Mouse (Mus musculus): ENCODE results near the gene Rbm10. TPM values are rescaled to one million over a fixed set of nuclear protein-coding genes. Genes with fewer than 3 reads are reported as not detected.

Gene Rbm10
- total RNA-seq, 4 experiments from 2014 or later = 38.5 to 42.3 (median 40.2) TPM

GRCm38 (mm10) chrX:20695842-20696241, 78.5 kb downstream of the Rbm10 start:
- DNase-seq (ENCODE audit: low spot score in 2 of 2) = no peak

Other genes starting within 250 kb of the Rbm10 start
- gene Jade3, start 191.8 kb upstream of the Rbm10 start, total RNA-seq (2022) = 1 to 10 TPM; 6.3 to 8.9 (median 6.7) TPM
- under 1 TPM in 3 of 4 experiments, not detected in 1; 0.22 to 0.46 (median 0.38) TPM for gene Rgn, start 67.7 kb upstream of the Rbm10 start, total RNA-seq (2022)
- 100 to 1,000 TPM; 135 to 153 (median 146) TPM for gene Ndufb11, start 116 bp downstream of the Rbm10 start, total RNA-seq (2022)
- gene Uba1, start 40.8 kb downstream of the Rbm10 start, total RNA-seq (2022) = 100 to 1,000 TPM; 334 to 390 (median 365) TPM
- gene Cdk16, start 70.5 kb downstream of the Rbm10 start, total RNA-seq (2022) = 100 to 1,000 TPM; 227 to 241 (median 232) TPM
- gene Usp11, start 86.4 kb downstream of the Rbm10 start, total RNA-seq (2022) = 100 to 1,000 TPM; 115 to 130 (median 124) TPM
- gene Araf, start 180.3 kb downstream of the Rbm10 start, total RNA-seq (2022) = 100 to 1,000 TPM; 178 to 196 (median 190) TPM

All from left cerebral cortex, adult 8-10 months (tissue).